Mouse (Mus musculus): Measurements from ENCODE around the gene Ctdspl. TPM values are rescaled to one million over a fixed set of nuclear protein-coding genes. Genes with fewer than 3 reads are reported as not detected.

Ctdspl gene
- polyA plus RNA-seq, 1 experiment from 2014 or later: 22.9 TPM

- no peak for DNase-seq
- no peaks in the 10 kb centered on the region for H3K27me3 ChIP-seq (ENCODE audit: insufficient read depth, low read length)
- TF ChIP-seq CTCF (IDR thresholded peaks at IDR 0.05; ENCODE audit: low read depth): no peak
- no peak overlapping the region for H3K27ac ChIP-seq (ENCODE audit: low read depth)
- no peaks in the 10 kb centered on the region for H3K36me3 ChIP-seq (ENCODE audit: insufficient read depth)
- H3K9me3 ChIP-seq (ENCODE audit: low read depth, low read length): no peaks in the 10 kb centered on the region
- H3K4me2 ChIP-seq: no peak overlapping the region
- H3K4me3 ChIP-seq (ENCODE audit: low read depth, low read length): no peak overlapping the region
- 77% methylated on average over 23 of the region's 23 CpGs for WGBS
- ATAC-seq (ENCODE audit: insufficient read depth): no peak
- H3K4me1 ChIP-seq (ENCODE audit: insufficient read depth): peaks cover 19% of the 10 kb centered on the region
- no peak overlapping the region for H3K9ac ChIP-seq
Measured at GRCm38 (mm10) chr9:119003990-119004702, 77.9 kb downstream of the Ctdspl start.

GRCm38 (mm10) chr9:119004703-119005076, 78.4 kb downstream of the Ctdspl start:
- no peak for TF ChIP-seq CTCF (IDR thresholded peaks at IDR 0.05; ENCODE audit: low read depth)
- no peaks in the 10 kb centered on the region for H3K27me3 ChIP-seq (ENCODE audit: insufficient read depth, low read length)
- H3K4me1 ChIP-seq (ENCODE audit: insufficient read depth): peaks cover 25% of the 10 kb centered on the region
- no peak overlapping the region for H3K4me3 ChIP-seq (ENCODE audit: low read depth, low read length)
- no peak overlapping the region for H3K27ac ChIP-seq (ENCODE audit: low read depth)
- no peaks in the 10 kb centered on the region for H3K36me3 ChIP-seq (ENCODE audit: insufficient read depth)
- DNase-seq (no peak), ATAC-seq (ENCODE audit: insufficient read depth) (no peak)
- H3K9me3 ChIP-seq (ENCODE audit: low read depth, low read length): no peaks in the 10 kb centered on the region
- H3K4me2 ChIP-seq: no peak overlapping the region
- WGBS: 78% methylated on average over 16 of the region's 16 CpGs
- H3K9ac ChIP-seq: no peak overlapping the region

GRCm38 (mm10) chr9:119005303-119006029, 79.2 kb downstream of the Ctdspl start:
- Histone ChIP-seq H3K9me3 (ENCODE audit: low read depth, low read length) (no peaks in the 10 kb centered on the region), H3K4me2 (no peak overlapping the region), H3K27ac (ENCODE audit: low read depth) (no peak overlapping the region), H3K4me1 (ENCODE audit: insufficient read depth) (peaks cover 27% of the 10 kb centered on the region), H3K36me3 (ENCODE audit: insufficient read depth) (no peaks in the 10 kb centered on the region), H3K9ac (no peak overlapping the region), H3K4me3 (ENCODE audit: low read depth, low read length) (no peak overlapping the region), H3K27me3 (ENCODE audit: insufficient read depth, low read length) (no peaks in the 10 kb centered on the region)
- no peak for TF ChIP-seq CTCF (IDR thresholded peaks at IDR 0.05; ENCODE audit: low read depth)
- ATAC-seq (ENCODE audit: insufficient read depth) (no peak), DNase-seq (no peak)
- 77% methylated on average over 15 of the region's 15 CpGs for WGBS

GRCm38 (mm10) chr9:119007266-119007665, 81.0 kb downstream of the Ctdspl start:
- H3K4me1 ChIP-seq (ENCODE audit: insufficient read depth): peaks cover 15% of the 10 kb centered on the region
- H3K9ac ChIP-seq: no peak overlapping the region
- no peak overlapping the region for H3K4me2 ChIP-seq
- DNase-seq: no peak
- H3K27me3 ChIP-seq (ENCODE audit: insufficient read depth, low read length): no peaks in the 10 kb centered on the region
- H3K4me3 ChIP-seq (ENCODE audit: low read depth, low read length): no peak overlapping the region
- no peaks in the 10 kb centered on the region for H3K9me3 ChIP-seq (ENCODE audit: low read depth, low read length)
- TF ChIP-seq CTCF (IDR thresholded peaks at IDR 0.05; ENCODE audit: low read depth): no peak
- ATAC-seq (ENCODE audit: insufficient read depth): no peak
- 43% methylated on average over 10 of the region's 10 CpGs for WGBS
- H3K36me3 ChIP-seq (ENCODE audit: insufficient read depth): 0 out of 2 replicates have a peak, but pooled peaks cover 13% of the 10 kb centered on the region
- H3K27ac ChIP-seq (ENCODE audit: low read depth): 0 out of 2 replicates have a peak overlapping the region, but pooled peaks have one; percentile 6

GRCm38 (mm10) chr9:119008871-119009270, 82.6 kb downstream of the Ctdspl start:
- no peak overlapping the region for H3K4me3 ChIP-seq (ENCODE audit: low read depth, low read length)
- no peak overlapping the region for H3K9ac ChIP-seq
- H3K27me3 ChIP-seq (ENCODE audit: insufficient read depth, low read length): no peaks in the 10 kb centered on the region
- H3K27ac ChIP-seq (ENCODE audit: low read depth): peak overlapping the region; percentile 86; the same call in 1 of the 2 replicates
- peak; percentile 79 for DNase-seq
- H3K4me1 ChIP-seq (ENCODE audit: insufficient read depth): peaks cover 12% of the 10 kb centered on the region
- H3K9me3 ChIP-seq (ENCODE audit: low read depth, low read length): no peaks in the 10 kb centered on the region
- ATAC-seq (ENCODE audit: insufficient read depth): peak; percentile 41; the same call in 1 of the 2 replicates
- H3K4me2 ChIP-seq: no peak overlapping the region
- TF ChIP-seq CTCF (IDR thresholded peaks at IDR 0.05; ENCODE audit: low read depth): no peak
- 27% methylated on average over 7 of the region's 7 CpGs for WGBS
- H3K36me3 ChIP-seq (ENCODE audit: insufficient read depth): peaks cover 25% of the 10 kb centered on the region

- DNase-seq (peak; percentile 63), ATAC-seq (ENCODE audit: insufficient read depth) (peak; percentile 76)
- Histone ChIP-seq H3K4me3 (ENCODE audit: low read depth, low read length) (no peak overlapping the region), H3K9ac (no peak overlapping the region), H3K36me3 (ENCODE audit: insufficient read depth) (peaks cover 38% of the 10 kb centered on the region), H3K27me3 (ENCODE audit: insufficient read depth, low read length) (no peaks in the 10 kb centered on the region), H3K4me2 (no peak overlapping the region), H3K9me3 (ENCODE audit: low read depth, low read length) (no peaks in the 10 kb centered on the region), H3K4me1 (ENCODE audit: insufficient read depth) (peaks cover 12% of the 10 kb centered on the region), H3K27ac (ENCODE audit: low read depth) (peak overlapping the region; percentile 86)
- WGBS: 71% methylated on average over 13 of the region's 13 CpGs
- no peak for TF ChIP-seq CTCF (IDR thresholded peaks at IDR 0.05; ENCODE audit: low read depth)
Measured at GRCm38 (mm10) chr9:119010156-119010710, 84.0 kb downstream of the Ctdspl start.

Data from lung, embryonic 14.5 days (tissue).